Mouse (Mus musculus) liver, adult 2 months (tissue): ENCODE results near the gene Terf2.

Experiments used
- CTCF ChIP-seq: fragments of 200-500 bp; IDR thresholded peaks from 2 replicates; pipeline ENCODE4 v1.5.1; 2011; ENCODE audit warnings: low read depth, low read length, control low read depth
- POLR2A ChIP-seq: fragments of 200-500 bp; IDR thresholded peaks from 2 replicates; pipeline ENCODE4 v1.6.1; 2011; ENCODE audit warnings: low read length, control low read depth; ENCODE audit not compliant: insufficient read depth; ENCODE audit errors: extremely low read depth

DNA sequence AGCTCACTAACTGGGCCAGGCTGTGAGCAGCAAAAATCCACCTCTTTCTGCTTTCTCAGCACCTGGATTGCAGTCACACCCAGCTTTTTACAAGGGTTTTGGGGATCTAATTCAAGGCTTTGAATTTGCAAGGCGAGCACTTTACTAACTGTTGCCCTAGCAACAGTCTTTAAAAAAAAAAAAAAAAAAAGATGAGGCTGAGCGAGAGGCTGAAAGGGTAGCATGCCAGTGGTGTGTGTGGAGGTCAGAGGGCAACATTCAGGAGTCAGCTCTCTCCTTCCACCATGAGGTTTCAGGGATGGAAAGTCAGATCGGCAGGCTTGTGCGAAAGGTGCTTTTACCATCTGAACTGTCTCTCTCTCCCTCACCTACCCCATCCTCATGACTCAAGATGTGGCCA is 16.9 kb upstream of the Terf2 start:
- TF ChIP-seq CTCF (no peak), POLR2A (no peak)
